Mouse (Mus musculus): ENCODE measurements at regions not wholly inside any gene's neighbourhood (a gene's known extent, or its start where the extent isn't known, plus 50 kb on each side); places are given as distances from the start of the nearest gene placed in this dataset.
A peak's percentile ranks its signal among the peaks of the same experiment; 100 is the strongest.

- H3K9me3 ChIP-seq = no peaks in the 10 kb centered on the region
- 74% methylated on average over 4 of the region's 4 CpGs for WGBS
- H3K36me3 ChIP-seq = no peaks in the 10 kb centered on the region
- H3K4me3 ChIP-seq = no peak overlapping the region
- H3K27ac ChIP-seq = no peak overlapping the region
- no peak for DNase-seq (ENCODE audit: low spot score)
- no peaks in the 10 kb centered on the region for H3K27me3 ChIP-seq (ENCODE audit: insufficient read depth, poor library complexity, severe bottlenecking)
- no peaks in the 10 kb centered on the region for H3K4me1 ChIP-seq (replicated peaks)
These were observed 212.7 kb upstream of the Fn1 start for GRCm38 (mm10) chr1:71865670-71866069.

DNA sequence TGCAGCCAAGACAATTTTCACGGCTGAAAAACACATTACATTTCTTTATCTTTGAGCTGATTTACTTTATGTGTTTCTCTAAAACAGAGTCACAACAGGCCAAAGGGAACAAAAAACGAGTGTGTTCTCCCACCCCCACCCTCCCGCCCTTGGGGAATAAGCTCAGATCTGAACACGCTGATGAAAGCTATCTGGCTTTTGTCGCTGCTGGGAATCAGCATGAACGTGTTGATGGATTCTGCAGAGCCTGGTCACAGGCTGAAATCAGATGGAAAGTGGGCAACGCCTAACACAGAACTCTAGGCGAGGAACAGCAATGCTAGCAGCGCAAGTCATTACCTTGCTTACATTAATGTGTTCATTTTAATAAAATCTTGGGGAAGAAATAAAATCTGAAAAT is 211.7 kb upstream of the Fn1 start:
- no peak overlapping the region for H3K4me3 ChIP-seq
- no peak for DNase-seq (ENCODE audit: low spot score)
- H3K36me3 ChIP-seq = no peaks in the 10 kb centered on the region
- no peaks in the 10 kb centered on the region for H3K27me3 ChIP-seq (ENCODE audit: insufficient read depth, poor library complexity, severe bottlenecking)
- H3K27ac ChIP-seq = no peak overlapping the region
- no peaks in the 10 kb centered on the region for H3K9me3 ChIP-seq
- H3K4me1 ChIP-seq (replicated peaks) = no peaks in the 10 kb centered on the region
- 62% methylated on average over 9 of the region's 9 CpGs for WGBS

GRCm38 (mm10) chr1:71853212-71853611 is 200.2 kb upstream of the Fn1 start:
- H3K4me3 ChIP-seq = no peak overlapping the region
- H3K36me3 ChIP-seq = no peaks in the 10 kb centered on the region
- WGBS = 98% methylated on average over 2 of the region's 2 CpGs
- no peaks in the 10 kb centered on the region for H3K9me3 ChIP-seq
- no peaks in the 10 kb centered on the region for H3K4me1 ChIP-seq (replicated peaks)
- DNase-seq (ENCODE audit: low spot score) = no peak
- H3K27me3 ChIP-seq (ENCODE audit: insufficient read depth, poor library complexity, severe bottlenecking) = no peaks in the 10 kb centered on the region
- H3K27ac ChIP-seq = no peak overlapping the region

- H3K4me1 ChIP-seq (replicated peaks) = no peaks in the 10 kb centered on the region
- H3K9me3 ChIP-seq = no peaks in the 10 kb centered on the region
- WGBS = 91% methylated on average over 8 of the region's 8 CpGs
- no peaks in the 10 kb centered on the region for H3K27me3 ChIP-seq (ENCODE audit: insufficient read depth, poor library complexity, severe bottlenecking)
- DNase-seq (ENCODE audit: low spot score) = no peak
- no peak overlapping the region for H3K27ac ChIP-seq
- H3K4me3 ChIP-seq = no peak overlapping the region
- H3K36me3 ChIP-seq = no peaks in the 10 kb centered on the region
These were observed 198.3 kb upstream of the Fn1 start for GRCm38 (mm10) chr1:71851268-71851667.

- H3K36me3 ChIP-seq = no peaks in the 10 kb centered on the region
- DNase-seq (ENCODE audit: low spot score) = no peak
- H3K27me3 ChIP-seq (ENCODE audit: insufficient read depth, poor library complexity, severe bottlenecking) = no peaks in the 10 kb centered on the region
- H3K4me3 ChIP-seq = no peak overlapping the region
- no peaks in the 10 kb centered on the region for H3K4me1 ChIP-seq (replicated peaks)
- WGBS = 94% methylated on average over 5 of the region's 5 CpGs
- H3K27ac ChIP-seq = no peak overlapping the region
- H3K9me3 ChIP-seq = no peaks in the 10 kb centered on the region
These were observed 195.7 kb upstream of the Fn1 start for GRCm38 (mm10) chr1:71848656-71849055.

DNA sequence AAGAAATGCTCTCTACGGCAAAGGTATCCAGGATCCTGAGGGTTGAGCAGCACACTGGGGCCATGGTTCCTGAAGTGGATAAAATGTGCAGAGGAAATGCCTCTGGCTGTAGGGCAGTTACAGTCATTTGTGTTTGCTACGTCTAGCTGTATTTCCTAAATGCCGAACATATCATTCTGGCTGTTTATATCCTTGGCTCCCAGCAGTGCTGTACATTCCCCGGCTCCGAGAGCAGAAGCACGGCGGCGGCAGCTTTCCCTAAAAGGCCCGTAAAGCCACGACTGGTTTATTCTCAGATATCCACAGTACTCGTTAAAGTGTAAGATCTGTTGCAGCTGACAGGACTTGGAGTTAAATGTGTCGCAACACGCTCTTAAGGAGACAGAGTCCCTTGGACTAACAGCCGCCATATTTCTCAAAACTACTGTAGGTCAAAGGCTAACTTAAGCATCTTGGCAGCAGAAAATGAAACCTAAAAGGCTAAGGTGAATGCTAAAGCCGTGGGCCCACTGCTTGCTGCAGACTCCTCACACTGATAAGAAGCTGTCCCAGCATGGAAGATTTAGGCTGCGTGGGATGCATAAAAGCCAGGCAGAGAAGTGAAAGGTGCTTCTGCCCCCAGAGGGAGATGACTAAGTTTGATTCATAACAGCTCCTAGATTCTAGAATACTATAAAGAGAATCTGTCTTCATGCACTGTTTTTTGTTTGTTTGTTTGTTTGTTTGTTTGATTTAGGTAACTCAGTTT is 192.1 kb upstream of the Fn1 start:
- H3K4me1 ChIP-seq (replicated peaks) = no peaks in the 10 kb centered on the region
- no peak overlapping the region for H3K4me3 ChIP-seq
- 88% methylated on average over 16 of the region's 16 CpGs for WGBS
- H3K36me3 ChIP-seq = no peaks in the 10 kb centered on the region
- H3K27ac ChIP-seq = no peak overlapping the region
- H3K9me3 ChIP-seq = peaks cover 7% of the 10 kb centered on the region
- H3K27me3 ChIP-seq (ENCODE audit: insufficient read depth, poor library complexity, severe bottlenecking) = no peaks in the 10 kb centered on the region
- no peak for DNase-seq (ENCODE audit: low spot score)

DNA sequence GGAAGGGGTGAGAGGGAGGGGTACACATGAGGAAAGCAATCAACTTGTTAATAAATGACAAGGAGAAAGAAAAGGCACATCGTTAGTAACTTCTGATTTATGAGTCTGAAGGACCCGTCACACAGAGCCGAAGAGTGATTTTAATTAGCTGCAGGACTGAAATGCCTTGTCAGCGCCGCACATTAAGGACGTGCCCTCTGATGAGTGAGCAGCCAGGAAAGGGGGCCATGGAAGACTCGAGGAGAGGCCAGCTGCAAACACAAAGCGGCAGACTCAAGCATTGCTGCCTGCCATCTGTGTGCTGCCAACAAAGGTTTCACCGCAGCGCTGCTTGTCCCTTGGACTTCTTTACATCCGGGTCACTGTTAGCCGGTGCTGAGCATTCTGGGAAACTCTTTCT is 184.8 kb upstream of the Fn1 start:
- peak overlapping the region; percentile 50; the same call in 1 of the 2 replicates for H3K27ac ChIP-seq
- H3K4me1 ChIP-seq (replicated peaks) = peaks cover 4% of the 10 kb centered on the region; the same call in 1 of the 2 replicates
- H3K4me3 ChIP-seq = no peak overlapping the region
- DNase-seq (ENCODE audit: low spot score) = peak; percentile 53
- H3K9me3 ChIP-seq = peaks cover 7% of the 10 kb centered on the region
- 62% methylated on average over 12 of the region's 12 CpGs for WGBS
- H3K27me3 ChIP-seq (ENCODE audit: insufficient read depth, poor library complexity, severe bottlenecking) = no peaks in the 10 kb centered on the region
- no peaks in the 10 kb centered on the region for H3K36me3 ChIP-seq

GRCm38 (mm10) chr1:71837039-71837648 is 184.1 kb upstream of the Fn1 start:
- 76% methylated on average over 20 of the region's 20 CpGs for WGBS
- no peak for DNase-seq (ENCODE audit: low spot score)
- H3K27ac ChIP-seq = no peak overlapping the region

DNA sequence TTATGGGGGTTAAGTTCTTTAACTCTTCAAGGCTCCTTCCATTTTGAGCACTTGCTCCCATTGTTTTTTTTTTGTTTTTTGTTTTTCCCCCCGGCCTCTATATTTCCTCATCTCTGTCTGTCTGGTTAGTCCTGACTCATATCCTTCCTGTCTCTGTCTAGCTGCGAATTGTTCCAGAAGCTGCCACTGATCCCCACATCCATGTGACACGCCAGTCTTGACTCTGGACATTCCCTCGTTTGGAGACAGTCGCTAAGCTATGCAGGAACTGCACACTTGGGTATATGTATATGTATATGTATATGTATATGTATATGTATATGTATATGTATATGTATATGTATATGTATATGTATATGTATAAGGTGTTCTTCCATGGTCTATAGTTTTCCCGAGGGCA is 177.4 kb upstream of the Fn1 start:
- Histone ChIP-seq H3K27ac (no peak overlapping the region), H3K4me3 (no peak overlapping the region), H3K9me3 (no peaks in the 10 kb centered on the region), H3K36me3 (no peaks in the 10 kb centered on the region), H3K4me1 (replicated peaks) (no peaks in the 10 kb centered on the region), H3K27me3 (ENCODE audit: insufficient read depth, poor library complexity, severe bottlenecking) (no peaks in the 10 kb centered on the region)
- WGBS = 89% methylated on average over 6 of the region's 6 CpGs
- DNase-seq (ENCODE audit: low spot score) = no peak

More at GRCm38 (mm10) chr1:71837039-71837648, 184.1 kb upstream of the Fn1 start:
- no peaks in the 10 kb centered on the region for H3K36me3 ChIP-seq
- peaks cover 4% of the 10 kb centered on the region; the same call in 1 of the 2 replicates for H3K4me1 ChIP-seq (replicated peaks)
- H3K27me3 ChIP-seq (ENCODE audit: insufficient read depth, poor library complexity, severe bottlenecking) = no peaks in the 10 kb centered on the region
- peaks cover 6% of the 10 kb centered on the region for H3K9me3 ChIP-seq
- H3K4me3 ChIP-seq = no peak overlapping the region

GRCm38 (mm10) chr1:71824410-71824809 is 171.4 kb upstream of the Fn1 start:
- Histone ChIP-seq H3K9me3 (no peaks in the 10 kb centered on the region), H3K36me3 (no peaks in the 10 kb centered on the region), H3K27ac (no peak overlapping the region), H3K4me1 (replicated peaks) (no peaks in the 10 kb centered on the region), H3K27me3 (ENCODE audit: insufficient read depth, poor library complexity, severe bottlenecking) (no peaks in the 10 kb centered on the region), H3K4me3 (no peak overlapping the region)
- 94% methylated on average over 5 of the region's 5 CpGs for WGBS
- no peak for DNase-seq (ENCODE audit: low spot score)

- no peak for DNase-seq (ENCODE audit: low spot score)
- no peaks in the 10 kb centered on the region for H3K4me1 ChIP-seq (replicated peaks)
- H3K4me3 ChIP-seq = no peak overlapping the region
- H3K36me3 ChIP-seq = no peaks in the 10 kb centered on the region
- H3K27ac ChIP-seq = no peak overlapping the region
- no peaks in the 10 kb centered on the region for H3K9me3 ChIP-seq
- WGBS = 70% methylated on average over 3 of the region's 3 CpGs
- no peaks in the 10 kb centered on the region for H3K27me3 ChIP-seq (ENCODE audit: insufficient read depth, poor library complexity, severe bottlenecking)
These were observed 169.1 kb upstream of the Fn1 start for GRCm38 (mm10) chr1:71822123-71822522.

- 87% methylated on average over 7 of the region's 7 CpGs for WGBS
- Histone ChIP-seq H3K9me3 (no peaks in the 10 kb centered on the region), H3K4me1 (replicated peaks) (no peaks in the 10 kb centered on the region), H3K27ac (no peak overlapping the region), H3K27me3 (ENCODE audit: insufficient read depth, poor library complexity, severe bottlenecking) (no peaks in the 10 kb centered on the region), H3K36me3 (no peaks in the 10 kb centered on the region), H3K4me3 (no peak overlapping the region)
- no peak for DNase-seq (ENCODE audit: low spot score)
These were observed 168.1 kb upstream of the Fn1 start for GRCm38 (mm10) chr1:71821099-71821498.

- Histone ChIP-seq H3K4me1 (replicated peaks) (no peaks in the 10 kb centered on the region), H3K9me3 (no peaks in the 10 kb centered on the region), H3K4me3 (no peak overlapping the region), H3K36me3 (no peaks in the 10 kb centered on the region), H3K27me3 (ENCODE audit: insufficient read depth, poor library complexity, severe bottlenecking) (no peaks in the 10 kb centered on the region), H3K27ac (no peak overlapping the region)
- no peak for DNase-seq (ENCODE audit: low spot score)
- WGBS = 84% methylated on average over 9 of the region's 9 CpGs
These were observed 163.3 kb upstream of the Fn1 start for GRCm38 (mm10) chr1:71816306-71816705.
